21 mouse cellular contexts compared by ENCODE assay signal in genomic region chr11:101234124-101234523, GRCm38 (mm10). TPM values are rescaled to one million over a fixed set of nuclear protein-coding genes. Genes with fewer than 3 reads are reported as not detected.
"Had no signal": no experiment of that assay in that cellular context is flagged by ENCODE, and none has a peak within 500 bp of the region (broad histone marks: within the 10 kb centered on the region; RNA-seq: fewer than 3 reads in every experiment).

No protein-coding gene starts in this region.

- H3K4me3 ChIP-seq: layer of hippocampus, adult 2 months; left cerebral cortex, adult 2 months; liver, embryonic 13.5 days; midbrain, embryonic 12.5 days; midbrain, embryonic 15.5 days; neural tube, embryonic 12.5 days; neural tube, embryonic 15.5 days had no signal

- H3K4me2 ChIP-seq: liver, embryonic 13.5 days; midbrain, embryonic 12.5 days; midbrain, embryonic 15.5 days; neural tube, embryonic 12.5 days; neural tube, embryonic 15.5 days had no signal

- ATAC-seq: intestine, embryonic 16.5 days; midbrain, embryonic 15.5 days had no signal

- H3K36me3 ChIP-seq: liver, embryonic 13.5 days; midbrain, embryonic 12.5 days; midbrain, embryonic 15.5 days; neural tube, embryonic 12.5 days; neural tube, embryonic 15.5 days had no signal

- H3K9ac ChIP-seq: liver, embryonic 13.5 days; midbrain, embryonic 12.5 days; midbrain, embryonic 15.5 days; neural tube, embryonic 12.5 days; neural tube, embryonic 15.5 days had no signal

- H3K4me1 ChIP-seq: midbrain, embryonic 15.5 days had no signal

- H3K27ac ChIP-seq: layer of hippocampus, adult 2 months; left cerebral cortex, adult 2 months; liver, embryonic 13.5 days; macrophage; midbrain, embryonic 12.5 days; midbrain, embryonic 15.5 days; neural tube, embryonic 12.5 days; neural tube, embryonic 15.5 days had no signal

- H3K9me3 ChIP-seq: liver, embryonic 13.5 days; midbrain, embryonic 12.5 days; midbrain, embryonic 15.5 days; neural tube, embryonic 12.5 days; neural tube, embryonic 15.5 days had no signal

- H3K27me3 ChIP-seq: neural tube, embryonic 12.5 days; neural tube, embryonic 15.5 days had no signal

- DNase-seq: kidney, adult 18-20 months; kidney, postnatal 14 days; kidney, postnatal 4 days; layer of hippocampus, adult 9-11 months; layer of hippocampus, postnatal 36 days; liver, embryonic 13.5 days; lung, adult 2 months; right cerebral cortex, adult 18-20 months; right cerebral cortex, postnatal 14 days; spleen, adult 18-20 months; thymus, adult 18-20 months; thymus, postnatal 36 days had no signal

RNA-seq across cellular contexts. Expression of gene Ramp2, which starts 11.7 kb away (rescaled TPM):
- polyA plus RNA-seq: macrophage had no signal

RNA-seq across cellular contexts. Expression of gene Wnk4, which starts 26.2 kb away (rescaled TPM):
- polyA plus RNA-seq: macrophage had no signal

RNA-seq across cellular contexts. Expression of gene Cntd1, which starts 44.7 kb away (rescaled TPM):
- polyA plus RNA-seq: liver, adult 2 months had no signal
